Mouse (Mus musculus) olfactory bulb, adult 2 months (tissue): Measurements from ENCODE around the gene Ets1.

Experiments
- CTCF ChIP-seq: fragments of 200-500 bp; IDR thresholded peaks from 2 replicates; pipeline ENCODE4 v1.5.1; 2012; ENCODE audit warnings: low read depth, mild to moderate bottlenecking, low read length, moderate library complexity; ENCODE audit not compliant: insufficient read depth
- POLR2A ChIP-seq: fragments of 200-500 bp; IDR thresholded peaks from 2 replicates; pipeline ENCODE4 v1.6.1; 2012; ENCODE audit warnings: mild to moderate bottlenecking, low read depth, low read length, moderate library complexity; ENCODE audit not compliant: insufficient read depth

GRCm38 (mm10) chr9:32695492-32696190 lies 59.6 kb downstream of the Ets1 start:
- TF ChIP-seq CTCF (no peak), POLR2A (0 out of 2 replicates have a peak, but pooled peaks have one; percentile 32)
